Mouse (Mus musculus): ENCODE measurements around the gene Stxbp5. TPM values are rescaled to one million over a fixed set of nuclear protein-coding genes. Genes with fewer than 3 reads are reported as not detected.
"Not testable (repeated sequence)": the region's sequence is repeated elsewhere in the genome, so short reads cannot be mapped to it uniquely, and the experiment has no call there.

The Stxbp5 gene
- polyA plus RNA-seq, 1 experiment: 9.0 TPM

DNA sequence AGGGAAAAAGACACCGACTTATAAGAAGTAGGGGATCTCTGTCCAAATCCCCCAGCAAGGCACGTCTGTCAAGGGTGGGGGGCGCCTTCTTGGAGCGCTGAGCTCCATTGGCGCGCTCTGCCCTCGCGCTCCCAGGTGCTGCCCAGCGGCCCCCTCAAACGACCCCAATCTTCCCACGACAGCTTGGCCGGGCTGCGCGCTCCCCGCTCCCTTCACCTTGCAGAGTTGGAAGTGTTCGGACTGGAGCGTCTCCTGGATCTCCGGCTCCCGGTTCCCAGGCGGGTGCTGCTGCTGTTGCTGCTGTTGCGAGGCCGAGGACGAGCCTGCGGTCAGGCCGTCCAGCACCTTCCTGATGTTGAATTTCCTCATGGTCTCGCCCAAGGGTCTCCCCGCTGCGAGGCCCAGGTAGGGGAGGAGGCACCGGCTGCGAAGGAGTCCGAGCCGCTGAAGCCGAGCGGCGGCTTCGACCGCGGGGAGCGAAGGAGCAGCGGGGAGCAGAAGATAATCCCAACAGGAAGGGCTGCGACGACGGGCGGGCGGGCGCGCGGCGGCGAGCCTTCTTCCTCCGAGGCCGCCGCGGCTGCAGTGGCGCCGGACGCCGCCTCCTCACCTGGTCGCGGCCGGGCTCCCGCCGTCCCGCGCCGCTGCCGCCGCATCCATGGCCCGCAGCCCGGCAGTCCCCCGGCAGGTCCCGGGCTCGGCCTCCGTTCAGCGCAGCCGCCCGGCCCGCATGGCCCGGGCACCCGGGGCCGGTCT, 386 bp downstream of the Stxbp5 start:
- peaks cover 4% of the 10 kb centered on the region for H3K4me1 ChIP-seq (ENCODE audit: control insufficient read depth, insufficient read depth, insufficient read length)
- peak in 1 of 2 experiments; percentile 23 for DNase-seq (ENCODE audit: low read depth in 1 of 2, low spot score in 2 of 2)
- TF ChIP-seq POLR2A (IDR thresholded peaks at IDR 0.05; ENCODE audit: low read depth, low read length): no peak
- no peak for TF ChIP-seq CTCF (IDR thresholded peaks at IDR 0.05; ENCODE audit: extremely low read depth, insufficient read depth, insufficient read length, insufficient replicate concordance)
- peak overlapping the region; percentile 86 for H3K27ac ChIP-seq (ENCODE audit: insufficient read depth, low read length)
- H3K27me3 ChIP-seq (ENCODE audit: control insufficient read depth, insufficient read depth, low read length): peaks cover 5% of the 10 kb centered on the region
- no peaks in the 10 kb centered on the region for H3K36me3 ChIP-seq (ENCODE audit: control insufficient read depth, insufficient read depth, low read length)
- H3K4me3 ChIP-seq (ENCODE audit: extremely low read depth, insufficient read depth, insufficient read length): peak overlapping the region; percentile 99
- WGBS: under 1% methylated on average over 80 of the region's 81 CpGs

DNA sequence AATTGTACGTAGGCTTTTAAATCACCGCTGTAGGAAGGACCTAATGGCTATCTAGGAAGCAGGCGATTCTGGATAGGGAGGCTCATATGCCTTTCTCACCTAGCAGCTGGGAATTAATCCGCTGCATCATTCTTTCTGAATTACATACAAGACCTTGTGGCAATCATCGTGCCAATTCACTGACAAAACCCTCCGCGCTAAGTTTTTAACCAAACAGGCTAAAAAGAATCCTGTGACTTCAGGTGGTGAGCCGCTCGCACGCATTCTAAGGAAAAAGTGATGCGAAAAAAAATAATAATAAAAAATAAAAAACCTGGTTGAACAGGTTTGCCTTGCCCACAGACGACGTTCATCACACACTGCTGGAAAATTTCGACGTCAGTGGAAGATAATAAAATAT, 1.1 kb downstream of the Stxbp5 start:
- Histone ChIP-seq H3K27me3 (ENCODE audit: control insufficient read depth, insufficient read depth, low read length) (peaks cover 5% of the 10 kb centered on the region), H3K27ac (ENCODE audit: insufficient read depth, low read length) (no peak overlapping the region), H3K4me3 (ENCODE audit: extremely low read depth, insufficient read depth, insufficient read length) (peak overlapping the region; percentile 99), H3K4me1 (ENCODE audit: control insufficient read depth, insufficient read depth, insufficient read length) (peaks cover 4% of the 10 kb centered on the region), H3K36me3 (ENCODE audit: control insufficient read depth, insufficient read depth, low read length) (no peaks in the 10 kb centered on the region)
- no peak for TF ChIP-seq CTCF (IDR thresholded peaks at IDR 0.05; ENCODE audit: extremely low read depth, insufficient read depth, insufficient read length, insufficient replicate concordance)
- TF ChIP-seq POLR2A (IDR thresholded peaks at IDR 0.05; ENCODE audit: low read depth, low read length): no peak
- 14% methylated on average over 15 of the region's 15 CpGs for WGBS
- DNase-seq (ENCODE audit: low read depth in 1 of 2, low spot score in 2 of 2): peak in 1 of 2 experiments; percentile 14

DNA sequence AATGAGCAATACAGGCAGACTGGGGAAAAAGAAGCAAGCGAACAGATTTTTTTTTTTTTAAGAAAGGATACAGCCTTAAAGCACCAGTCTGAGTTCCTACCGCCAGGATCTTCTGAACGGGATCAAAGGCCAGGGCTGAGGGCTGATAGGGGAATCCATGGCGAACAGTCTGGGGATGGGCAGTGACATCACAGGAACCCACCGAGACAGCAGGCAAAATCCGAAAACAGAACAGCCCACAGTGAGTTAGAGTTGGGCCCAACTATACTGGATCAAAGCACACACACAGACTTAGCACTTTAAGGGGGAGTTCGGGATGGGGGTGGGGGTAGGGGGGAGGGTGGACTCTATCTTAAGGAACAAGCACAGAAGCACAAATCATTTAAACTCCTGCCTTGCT, 1.8 kb downstream of the Stxbp5 start:
- no peaks in the 10 kb centered on the region for H3K36me3 ChIP-seq (ENCODE audit: control insufficient read depth, insufficient read depth, low read length)
- no peak overlapping the region for H3K4me3 ChIP-seq (ENCODE audit: extremely low read depth, insufficient read depth, insufficient read length)
- 51% methylated on average over 7 of the region's 7 CpGs for WGBS
- peaks cover 5% of the 10 kb centered on the region for H3K27me3 ChIP-seq (ENCODE audit: control insufficient read depth, insufficient read depth, low read length)
- no peak for DNase-seq (ENCODE audit: low read depth in 1 of 2, low spot score in 2 of 2)
- peaks cover 4% of the 10 kb centered on the region for H3K4me1 ChIP-seq (ENCODE audit: control insufficient read depth, insufficient read depth, insufficient read length)
- TF ChIP-seq CTCF (IDR thresholded peaks at IDR 0.05; ENCODE audit: extremely low read depth, insufficient read depth, insufficient read length, insufficient replicate concordance): no peak
- no peak for TF ChIP-seq POLR2A (IDR thresholded peaks at IDR 0.05; ENCODE audit: low read depth, low read length)
- no peak overlapping the region for H3K27ac ChIP-seq (ENCODE audit: insufficient read depth, low read length)

DNA sequence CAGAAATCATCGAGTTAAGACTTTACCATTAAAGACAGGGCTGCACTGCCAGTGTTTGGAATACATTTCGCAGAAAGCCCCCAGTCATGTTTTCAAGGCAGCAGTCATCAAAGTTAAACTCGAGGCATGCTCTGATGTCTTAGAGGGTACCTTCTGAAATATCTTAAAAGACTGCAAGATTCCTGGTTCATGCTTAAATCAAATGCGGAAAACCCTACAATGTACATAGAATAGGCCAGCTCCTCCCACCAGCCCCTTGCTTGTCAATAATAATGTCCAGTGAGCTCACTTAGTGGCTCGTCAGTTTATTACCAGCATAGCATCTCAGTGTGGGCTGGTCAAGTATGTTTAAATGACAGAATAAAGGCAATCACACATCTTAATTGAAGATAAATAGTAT, 3.0 kb downstream of the Stxbp5 start:
- H3K4me3 ChIP-seq (ENCODE audit: extremely low read depth, insufficient read depth, insufficient read length): no peak overlapping the region
- peaks cover 5% of the 10 kb centered on the region for H3K27me3 ChIP-seq (ENCODE audit: control insufficient read depth, insufficient read depth, low read length)
- H3K36me3 ChIP-seq (ENCODE audit: control insufficient read depth, insufficient read depth, low read length): no peaks in the 10 kb centered on the region
- TF ChIP-seq CTCF (IDR thresholded peaks at IDR 0.05; ENCODE audit: extremely low read depth, insufficient read depth, insufficient read length, insufficient replicate concordance): no peak
- no peak overlapping the region for H3K27ac ChIP-seq (ENCODE audit: insufficient read depth, low read length)
- DNase-seq (ENCODE audit: low read depth in 1 of 2, low spot score in 2 of 2): no peak
- 83% methylated on average over 5 of the region's 5 CpGs for WGBS
- peaks cover 4% of the 10 kb centered on the region for H3K4me1 ChIP-seq (ENCODE audit: control insufficient read depth, insufficient read depth, insufficient read length)

DNA sequence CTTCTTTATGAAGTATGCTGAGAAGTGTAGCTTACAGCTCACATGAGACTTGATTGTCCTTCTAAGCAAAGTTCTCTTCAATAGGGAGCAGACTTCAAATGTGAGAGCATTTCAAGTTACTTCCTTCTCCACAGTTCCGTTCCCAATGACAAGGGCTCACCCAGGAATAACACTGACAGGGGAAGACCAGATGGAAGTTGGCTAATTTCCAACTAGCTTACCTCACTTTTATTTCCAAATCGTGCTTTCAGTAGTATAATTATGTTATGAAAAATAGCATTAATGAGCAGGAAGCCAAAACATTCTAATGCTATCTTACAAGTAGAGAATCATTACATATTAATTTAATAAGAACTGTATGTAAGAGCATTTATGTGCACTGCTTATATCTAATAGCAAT, 7.3 kb downstream of the Stxbp5 start:
- Histone ChIP-seq H3K36me3 (ENCODE audit: control insufficient read depth, insufficient read depth, low read length) (no peaks in the 10 kb centered on the region), H3K4me3 (ENCODE audit: extremely low read depth, insufficient read depth, insufficient read length) (no peak overlapping the region), H3K27me3 (ENCODE audit: control insufficient read depth, insufficient read depth, low read length) (no peaks in the 10 kb centered on the region), H3K4me1 (ENCODE audit: control insufficient read depth, insufficient read depth, insufficient read length) (0 out of 2 replicates have a peak, but pooled peaks cover 2% of the 10 kb centered on the region), H3K27ac (ENCODE audit: insufficient read depth, low read length) (no peak overlapping the region)
- no peak for DNase-seq (ENCODE audit: low read depth in 1 of 2, low spot score in 2 of 2)
- 76% methylated on average over 2 of the region's 2 CpGs for WGBS
- TF ChIP-seq CTCF (IDR thresholded peaks at IDR 0.05; ENCODE audit: extremely low read depth, insufficient read depth, insufficient read length, insufficient replicate concordance): no peak
- TF ChIP-seq POLR2A (IDR thresholded peaks at IDR 0.05; ENCODE audit: low read depth, low read length): no peak

DNA sequence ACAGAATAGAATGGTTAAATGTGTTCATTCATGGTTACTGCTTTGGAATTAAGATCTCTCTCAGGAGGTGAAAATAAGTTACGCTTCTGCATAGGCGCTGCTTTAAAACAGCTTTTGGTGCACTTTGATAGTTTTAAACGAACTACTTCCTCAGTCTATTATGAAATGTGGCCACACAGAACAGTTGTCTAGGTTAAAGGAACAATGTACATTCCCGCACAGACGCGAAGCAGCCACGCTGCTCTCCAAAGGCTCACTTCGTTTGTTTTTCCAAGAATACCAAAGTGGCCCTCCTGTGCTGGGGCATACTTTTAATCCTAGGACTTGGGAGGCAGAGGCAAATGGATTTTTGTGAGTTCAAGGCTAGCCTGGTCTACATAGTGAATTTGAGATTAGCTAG, 11.2 kb downstream of the Stxbp5 start:
- 56% methylated on average over 8 of the region's 8 CpGs for WGBS
- no peaks in the 10 kb centered on the region for H3K36me3 ChIP-seq (ENCODE audit: control insufficient read depth, insufficient read depth, low read length)
- H3K27ac ChIP-seq (ENCODE audit: insufficient read depth, low read length): no peak overlapping the region
- no peaks in the 10 kb centered on the region for H3K27me3 ChIP-seq (ENCODE audit: control insufficient read depth, insufficient read depth, low read length)
- H3K4me3 ChIP-seq (ENCODE audit: extremely low read depth, insufficient read depth, insufficient read length): no peak overlapping the region
- H3K4me1 ChIP-seq (ENCODE audit: control insufficient read depth, insufficient read depth, insufficient read length): no peaks in the 10 kb centered on the region
- no peak for DNase-seq (ENCODE audit: low read depth in 1 of 2, low spot score in 2 of 2)
- no peak for TF ChIP-seq CTCF (IDR thresholded peaks at IDR 0.05; ENCODE audit: extremely low read depth, insufficient read depth, insufficient read length, insufficient replicate concordance)
- no peak for TF ChIP-seq POLR2A (IDR thresholded peaks at IDR 0.05; ENCODE audit: low read depth, low read length)

DNA sequence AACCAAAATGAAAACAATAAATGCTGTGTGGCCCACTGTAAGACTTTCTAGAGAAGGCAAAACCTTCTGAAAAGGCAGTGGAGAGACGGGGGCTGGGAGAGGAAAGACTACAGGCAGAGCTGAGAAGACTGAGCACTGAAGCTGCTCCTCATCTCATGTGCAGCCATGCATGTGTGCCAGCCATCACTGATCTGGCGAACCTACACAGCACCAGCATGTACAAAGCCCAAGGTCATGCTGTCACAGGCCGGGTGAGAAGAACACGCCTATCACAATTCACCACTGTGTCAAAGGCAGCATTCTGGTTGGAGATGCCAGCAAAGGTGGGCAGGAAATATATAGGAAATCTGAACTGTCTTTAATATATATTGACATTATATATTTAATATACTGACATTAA, 12.2 kb downstream of the Stxbp5 start:
- DNase-seq (ENCODE audit: low read depth in 1 of 2, low spot score in 2 of 2): no peak
- H3K4me3 ChIP-seq (ENCODE audit: extremely low read depth, insufficient read depth, insufficient read length): no peak overlapping the region
- 91% methylated on average over 4 of the region's 4 CpGs for WGBS
- H3K4me1 ChIP-seq (ENCODE audit: control insufficient read depth, insufficient read depth, insufficient read length): no peaks in the 10 kb centered on the region
- H3K27ac ChIP-seq (ENCODE audit: insufficient read depth, low read length): no peak overlapping the region
- H3K36me3 ChIP-seq (ENCODE audit: control insufficient read depth, insufficient read depth, low read length): no peaks in the 10 kb centered on the region
- no peaks in the 10 kb centered on the region for H3K27me3 ChIP-seq (ENCODE audit: control insufficient read depth, insufficient read depth, low read length)
- no peak for TF ChIP-seq CTCF (IDR thresholded peaks at IDR 0.05; ENCODE audit: extremely low read depth, insufficient read depth, insufficient read length, insufficient replicate concordance)
- TF ChIP-seq POLR2A (IDR thresholded peaks at IDR 0.05; ENCODE audit: low read depth, low read length): no peak

DNA sequence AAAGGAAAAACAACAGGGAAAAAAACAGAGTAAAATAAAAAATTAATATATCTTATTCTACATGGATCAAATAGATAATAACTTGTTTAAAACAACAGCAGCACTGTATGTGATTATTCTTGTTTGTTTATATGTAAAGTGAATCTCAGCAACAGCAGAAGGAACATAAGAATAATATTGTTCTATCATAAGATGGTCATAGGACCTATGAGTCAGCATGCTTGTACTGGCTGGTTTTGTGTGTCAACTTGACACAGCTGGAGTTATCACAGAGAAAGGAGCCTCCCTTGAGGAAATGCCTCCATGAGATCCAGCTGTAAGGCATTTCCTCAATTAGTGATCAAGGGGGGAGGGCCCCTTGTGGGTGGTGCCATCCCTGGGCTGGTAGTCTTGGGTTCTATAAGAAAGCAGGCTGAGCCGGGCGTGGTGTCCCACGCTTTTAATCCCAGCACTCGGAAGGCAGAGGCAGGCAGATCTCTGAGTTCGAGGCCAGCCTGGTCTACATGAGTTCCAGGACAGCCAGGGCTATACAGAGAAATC, 19.0 kb downstream of the Stxbp5 start:
- 90% methylated on average over 5 of the region's 5 CpGs for WGBS
- not testable (repeated sequence) for H3K4me3 ChIP-seq (ENCODE audit: extremely low read depth, insufficient read depth, insufficient read length); DNase-seq (ENCODE audit: low read depth in 1 of 2, low spot score in 2 of 2); H3K27me3 ChIP-seq (ENCODE audit: control insufficient read depth, insufficient read depth, low read length); H3K4me1 ChIP-seq (ENCODE audit: control insufficient read depth, insufficient read depth, insufficient read length); H3K36me3 ChIP-seq (ENCODE audit: control insufficient read depth, insufficient read depth, low read length); H3K27ac ChIP-seq (ENCODE audit: insufficient read depth, low read length)

Measured in spleen, adult 2 months (tissue).